Mouse (Mus musculus): ENCODE data around the gene Gpat3. TPM values are rescaled to one million over a fixed set of nuclear protein-coding genes. Genes with fewer than 3 reads are reported as not detected.

The Gpat3 gene
- polyA plus RNA-seq (2015; fragmentation: Nextera tagmentation; extraction: Ambion mirVana) = 2.2 and 3.2 TPM in 2 replicates

DNA sequence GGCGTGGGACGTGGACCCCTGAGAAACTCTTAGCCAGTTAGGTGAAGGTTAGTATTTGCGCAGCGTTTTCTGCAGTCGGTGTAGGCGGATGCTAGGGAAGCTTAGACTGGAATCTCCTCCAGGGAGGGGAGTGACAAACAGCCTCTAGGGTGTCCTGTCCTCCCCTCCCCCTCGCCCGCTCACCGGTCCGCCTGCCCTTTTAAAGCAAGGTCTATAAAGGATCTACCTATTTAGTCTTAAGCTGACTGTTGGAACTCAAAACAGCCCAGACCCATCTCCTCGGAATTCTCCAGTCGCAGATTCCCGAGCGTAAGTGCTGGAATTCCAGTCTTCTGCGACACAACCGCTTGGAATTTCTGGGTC is at the start of gene Gpat3:
TSS of gene Gpat3 (plus strand) at position 229 of the 363 bp plus-strand sequence.

DNA sequence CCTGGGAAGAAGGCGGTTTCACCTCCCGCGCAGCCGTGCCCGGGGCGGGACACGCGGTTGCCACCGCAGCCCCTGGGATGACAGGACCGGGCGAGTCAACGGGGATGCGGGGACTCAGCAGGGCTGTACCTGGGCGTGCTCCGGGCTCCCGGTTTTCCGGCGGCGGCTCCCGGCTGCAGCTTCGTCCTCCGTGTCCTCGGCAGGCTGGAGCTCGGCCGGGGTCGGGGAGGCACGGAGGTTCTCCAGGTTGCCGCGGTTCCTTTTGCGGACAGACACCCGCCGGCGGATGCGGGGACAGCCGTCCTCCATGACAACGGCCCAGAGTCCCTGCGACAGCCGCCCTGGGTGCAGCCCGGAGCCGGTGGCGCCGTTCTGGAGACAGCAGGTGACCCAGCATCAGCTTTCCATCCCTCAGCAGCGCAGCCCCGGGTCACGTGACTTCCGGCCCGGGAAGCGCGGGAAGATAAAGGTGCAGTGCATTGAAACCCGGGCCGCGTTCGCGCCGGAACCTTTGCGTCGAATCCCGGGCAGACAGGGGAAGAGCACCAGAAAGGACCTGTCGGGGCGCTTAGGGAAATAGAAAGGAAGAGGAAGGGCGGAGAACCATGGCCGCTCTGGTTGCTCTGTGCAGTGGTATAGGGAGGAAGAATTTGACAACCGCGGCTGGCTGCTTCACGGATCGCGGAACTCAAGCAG is 47.2 kb upstream of the Gpat3 start, which contains the start of the genes Helq and Mrps18c:
TSS of gene Helq (minus strand) at position 434 of the 696 bp plus-strand sequence.
TSS of gene Mrps18c (plus strand) at position 463 of the 696 bp plus-strand sequence.

DNA sequence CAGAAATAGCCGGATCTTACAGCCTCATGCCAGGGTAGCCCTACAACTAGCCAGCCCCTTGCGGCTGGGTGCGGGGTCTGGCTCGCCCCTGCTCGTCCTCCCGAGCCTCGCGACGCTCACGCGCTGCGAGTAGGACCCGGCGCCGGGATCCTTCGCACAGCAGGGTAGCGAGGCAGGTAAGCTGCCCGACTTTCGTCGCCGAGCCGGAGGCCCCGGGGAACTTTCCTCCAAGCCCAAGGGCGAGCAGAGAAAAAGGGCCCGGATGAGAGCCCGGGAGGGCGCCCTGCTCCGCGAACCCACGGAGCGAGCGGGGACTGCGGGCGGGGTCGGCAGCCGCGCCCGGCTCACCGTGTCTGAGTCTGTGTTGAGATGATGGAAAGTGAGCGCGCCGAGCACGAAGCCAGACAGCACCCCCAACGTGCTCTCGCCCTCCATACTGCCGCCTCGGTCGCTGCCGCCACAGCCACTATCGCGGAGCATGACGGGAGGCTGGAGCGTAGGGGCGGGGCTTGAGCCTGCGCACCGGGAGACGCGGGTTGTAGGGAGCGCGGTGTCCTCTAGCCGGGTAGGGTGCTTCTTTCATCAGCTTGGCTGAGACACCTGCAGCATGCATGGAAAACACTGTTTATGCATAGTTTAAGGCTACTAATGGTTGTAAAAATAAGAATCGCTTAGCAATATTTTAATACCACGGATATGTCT is 24.9 kb upstream of the Gpat3 start, which contains the start of gene Abraxas1:
TSS of gene Abraxas1 (minus strand) at position 483 of the 702 bp plus-strand sequence.

Other genes starting within 250 kb of the Gpat3 start
- gene Coq2, start 170.6 kb upstream of the Gpat3 start, polyA plus RNA-seq (2015; fragmentation: Nextera tagmentation; extraction: Ambion mirVana) = 63.3 and 73.8 TPM in 2 replicates
- gene Hpse, start 126.0 kb upstream of the Gpat3 start, polyA plus RNA-seq (2015; fragmentation: Nextera tagmentation; extraction: Ambion mirVana) = 1.0 and 1.2 TPM in 2 replicates
- 11.6 and 11.7 TPM in 2 replicates for gene Helq, start 47.1 kb upstream of the Gpat3 start, polyA plus RNA-seq (2015; fragmentation: Nextera tagmentation; extraction: Ambion mirVana)
- 171 and 200 TPM in 2 replicates for gene Mrps18c, start 47.1 kb upstream of the Gpat3 start, polyA plus RNA-seq (2015; fragmentation: Nextera tagmentation; extraction: Ambion mirVana)
- gene Abraxas1, start 24.7 kb upstream of the Gpat3 start, polyA plus RNA-seq (2015; fragmentation: Nextera tagmentation; extraction: Ambion mirVana) = 9.8 and 11.6 TPM in 2 replicates

Measured in neural tube, postnatal 0 days (tissue).